Mouse (Mus musculus) bone marrow, adult 2 months (tissue): Measurements from ENCODE around the gene Kalrn.

Experiments used
- CTCF ChIP-seq: fragments of 200-500 bp; IDR thresholded peaks from 2 replicates; pipeline ENCODE4 v1.5.1; 2011; ENCODE audit warnings: low read length, control low read depth; ENCODE audit not compliant: control insufficient read depth, insufficient read depth
- POLR2A ChIP-seq: fragments of 200-500 bp; IDR thresholded peaks from 2 replicates; pipeline ENCODE4 v1.6.1; 2011; ENCODE audit warnings: low read depth, mild to moderate bottlenecking, control low read depth, low read length, borderline replicate concordance; ENCODE audit not compliant: control insufficient read depth

GRCm38 (mm10) chr16:34471441-34471840, 101.9 kb downstream of the Kalrn start:
- no peak for TF ChIP-seq CTCF
- TF ChIP-seq POLR2A, result no peak
